ENCODE assay signal across 10 mouse cellular contexts in the genomic region with DNA sequence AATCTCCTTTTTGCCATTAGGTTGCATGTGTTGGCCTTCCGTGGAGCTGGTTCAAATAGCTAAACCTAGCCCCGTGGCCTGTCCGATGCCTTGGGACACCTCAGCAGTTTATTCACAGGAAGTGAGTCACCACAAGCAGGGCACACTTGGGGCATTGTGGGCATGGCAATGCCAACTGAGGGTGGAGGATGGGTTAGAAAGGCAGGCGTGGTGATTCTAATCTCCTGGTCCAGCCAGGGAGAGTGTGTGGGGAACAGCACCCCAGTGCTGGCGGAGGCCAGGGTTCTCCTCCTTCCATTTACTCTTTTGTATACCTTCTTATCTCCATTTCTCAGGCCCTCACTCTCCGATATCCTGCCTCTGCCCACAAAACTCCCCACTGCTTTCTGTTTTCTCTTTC. TPM values are rescaled to one million over a fixed set of nuclear protein-coding genes. Genes with fewer than 3 reads are reported as not detected.
DNase-seq lines count a peak whose midpoint lies in the region; ATAC-seq and TF ChIP-seq lines count a peak whose summit lies in the region.
"Had no signal": no experiment of that assay in that cellular context is flagged by ENCODE, and none has a peak within 500 bp of the region (broad histone marks: within the 10 kb centered on the region; RNA-seq: fewer than 3 reads in every experiment).

No protein-coding gene starts in this region.

- H3K4me1 ChIP-seq in heart, embryonic 11.5 days (ENCODE audit: control insufficient read depth, insufficient read depth, low read length) = peaks cover 24% of the 10 kb centered on the region
- peaks cover 3 to 4% of the 10 kb centered on the region in 2 experiments; a peak in 2 of 4 replicates for H3K4me1 ChIP-seq in ES-E14 (ENCODE audit: control insufficient read depth in 2 of 2, insufficient read depth in 2 of 2, low read length in 2 of 2, poor library complexity in 1 of 2)
- H3K4me1 ChIP-seq in forebrain, embryonic 10.5 days = peaks cover 37% of the 10 kb centered on the region

- ATAC-seq in heart, embryonic 11.5 days (replicated peaks; ENCODE audit: insufficient number of reproducible peaks, low FRiP score, low TSS enrichment) = no peak
- peak; percentile 72 for ATAC-seq in common myeloid progenitor, adult 5-6 weeks (replicated peaks; ENCODE audit: low read depth, poor library complexity, severe bottlenecking)
- peak; percentile 65 for ATAC-seq in megakaryocyte progenitor cell, adult 5-6 weeks (replicated peaks; ENCODE audit: poor library complexity)
- ATAC-seq: intestine, postnatal 0 days had no signal

- H3K9ac ChIP-seq in heart, embryonic 11.5 days (ENCODE audit: low read depth, low read length) = no peak overlapping the region
- no peak overlapping the region for H3K9ac ChIP-seq in ES-E14 (ENCODE audit: insufficient read depth, low read depth, low read length, poor library complexity, severe bottlenecking)
- H3K9ac ChIP-seq: lung, embryonic 15.5 days had no signal

- peak overlapping the region; percentile 31 for H3K4me2 ChIP-seq in heart, embryonic 11.5 days
- H3K4me2 ChIP-seq: lung, embryonic 15.5 days had no signal

- H3K4me3 ChIP-seq in heart, embryonic 11.5 days (ENCODE audit: low read depth, low read length) = no peak overlapping the region; the same call in 1 of the 2 replicates
- H3K4me3 ChIP-seq in ES-E14 (ENCODE audit: insufficient read depth in 1 of 2, low read depth in 1 of 2, low read length in 2 of 2, poor library complexity in 1 of 2, severe bottlenecking in 1 of 2) = no peak overlapping the region
- H3K4me3 ChIP-seq in forebrain, embryonic 10.5 days = no peak overlapping the region
- H3K4me3 ChIP-seq: lung, embryonic 15.5 days had no signal

- H3K36me3 ChIP-seq in heart, embryonic 11.5 days (ENCODE audit: control insufficient read depth, insufficient read depth, low read length) = no peaks in the 10 kb centered on the region
- no peaks in the 10 kb centered on the region for H3K36me3 ChIP-seq in ES-E14 (ENCODE audit: control insufficient read depth, insufficient read depth, low read length, poor library complexity, severe bottlenecking)
- H3K36me3 ChIP-seq in forebrain, embryonic 10.5 days (replicated peaks) = peaks cover 3% of the 10 kb centered on the region
- H3K36me3 ChIP-seq: lung, embryonic 15.5 days had no signal

- intact Hi-C loops in heart, postnatal 36 days (cut with DNase I) = loop anchor here (5.0 kb wide), 2 partner anchors 80 to 140 kb away; no protein-coding TSS in a partner anchor

- H3K9me3 ChIP-seq in heart, embryonic 11.5 days (replicated peaks; ENCODE audit: control insufficient read depth, low read length) = no peaks in the 10 kb centered on the region
- H3K9me3 ChIP-seq in ES-E14 (ENCODE audit: control insufficient read depth, insufficient read depth, low read depth, low read length) = peaks cover 8% of the 10 kb centered on the region; the same call in 1 of the 2 replicates
- H3K9me3 ChIP-seq in forebrain, embryonic 10.5 days = no peaks in the 10 kb centered on the region
- H3K9me3 ChIP-seq: lung, embryonic 15.5 days had no signal

- no peak for DNase-seq in heart, postnatal 36 days
- no peak for DNase-seq in ES-E14 (ENCODE audit: low read depth, low spot score)
- no peak for DNase-seq in forebrain, embryonic 10.5 days (ENCODE audit: extremely low spot score, low spot score)
- no peak for DNase-seq in frontal cortex, postnatal 14 days (ENCODE audit: low spot score in 2 of 2)
- DNase-seq in thymus, postnatal 4 days = no peak

- H3K27ac ChIP-seq in heart, embryonic 11.5 days (ENCODE audit: low read depth, low read length) = no peak overlapping the region; the same call in 1 of the 2 replicates
- H3K27ac ChIP-seq in ES-E14 (ENCODE audit: insufficient read depth, low read depth, low read length, poor library complexity, severe bottlenecking) = no peak overlapping the region
- H3K27ac ChIP-seq in forebrain, embryonic 10.5 days = no peak overlapping the region
- H3K27ac ChIP-seq: lung, embryonic 15.5 days had no signal

- 44% methylated on average over 6 of the region's 6 CpGs for WGBS in heart, embryonic 11.5 days (ENCODE audit: insufficient replicate concordance)
- 83% methylated on average over 6 of the region's 6 CpGs for WGBS in forebrain, embryonic 10.5 days

- in situ Hi-C loops in ES-E14 (cut with MboI; ENCODE audit: low sequenced_read_pairs in 2 of 2, unreplicated experiment in 2 of 2) = no loop called here

- H3K27me3 ChIP-seq in heart, embryonic 11.5 days (ENCODE audit: control insufficient read depth, insufficient read depth, low read length) = no peaks in the 10 kb centered on the region
- no peaks in the 10 kb centered on the region for H3K27me3 ChIP-seq in forebrain, embryonic 10.5 days (ENCODE audit: poor library complexity, severe bottlenecking)
- H3K27me3 ChIP-seq: lung, embryonic 15.5 days had no signal

TF ChIP-seq in ES-E14, 5 proteins besides CTCF, POLR2A, EP300 and RAD21:
- TF ChIP-seq ZNF384 (IDR thresholded peaks at IDR 0.05; ENCODE audit: low read depth, low read length) (peak; percentile 22; the same call in 1 of the 2 replicates), ZC3H11A (IDR thresholded peaks at IDR 0.05; ENCODE audit: borderline replicate concordance, low read depth, low read length) (no peak), HCFC1 (IDR thresholded peaks at IDR 0.05; ENCODE audit: borderline replicate concordance, insufficient read depth, low read length) (no peak), CHD2 (IDR thresholded peaks at IDR 0.05; ENCODE audit: low read depth, low read length) (no peak), MAFK (IDR thresholded peaks at IDR 0.05; ENCODE audit: insufficient read depth, low read depth, low read length) (no peak)

RNA-seq across cellular contexts. Expression of gene Cers2, which starts 2.0 kb away (rescaled TPM):
- 117 and 125 TPM in 2 replicates for polyA plus RNA-seq in heart, embryonic 11.5 days (2014; fragmentation: Nextera tagmentation; extraction: Ambion mirVana)
- 10 to 100 TPM; 36.4 to 45.9 TPM for total RNA-seq in heart, postnatal 36 days (2021)
- total RNA-seq in ES-E14 (2012; rRNA removed) = 87.6 and 101 TPM in 2 replicates
- 94.9 and 102 TPM in 2 replicates for total RNA-seq in common myeloid progenitor, adult 5-6 weeks (2017)
- total RNA-seq in megakaryocyte progenitor cell, adult 5-6 weeks (2015) = 193 and 203 TPM in 2 replicates
- total RNA-seq in megakaryocyte progenitor cell, adult 5-6 weeks (2017) = 91.3 and 98.4 TPM in 2 replicates
- polyA plus RNA-seq in forebrain, embryonic 10.5 days (2016; fragmentation: Nextera tagmentation; extraction: Ambion mirVana) = 119 and 130 TPM in 2 replicates

RNA-seq across cellular contexts. Expression of gene Anxa9, which starts 5.6 kb away (rescaled TPM):
- polyA plus RNA-seq in heart, embryonic 11.5 days (2014; fragmentation: Nextera tagmentation; extraction: Ambion mirVana) = 0.84 and 1.5 TPM in 2 replicates
- total RNA-seq in heart, postnatal 36 days (2021) = under 1 TPM; 0.53 to 0.60 TPM
- total RNA-seq in ES-E14 (2012; rRNA removed) = 0.58 and 1.1 TPM in 2 replicates
- total RNA-seq in common myeloid progenitor, adult 5-6 weeks (2017) = 5.9 and 12.1 TPM in 2 replicates
- 11.2 and 15.9 TPM in 2 replicates for total RNA-seq in megakaryocyte progenitor cell, adult 5-6 weeks (2015)
- total RNA-seq in megakaryocyte progenitor cell, adult 5-6 weeks (2017) = 5.5 and 7.0 TPM in 2 replicates
- polyA plus RNA-seq in forebrain, embryonic 10.5 days (2016; fragmentation: Nextera tagmentation; extraction: Ambion mirVana) = 1.8 and 1.9 TPM in 2 replicates

RNA-seq across cellular contexts. Expression of gene Prune1, which starts 30.7 kb away (rescaled TPM):
- polyA plus RNA-seq in heart, embryonic 11.5 days (2014; fragmentation: Nextera tagmentation; extraction: Ambion mirVana) = 24.7 and 32.2 TPM in 2 replicates
- 10 to 100 TPM; 24.1 to 26.6 TPM for total RNA-seq in heart, postnatal 36 days (2021)
- 26.4 and 29.5 TPM in 2 replicates for total RNA-seq in ES-E14 (2012; rRNA removed)
- 8.4 and 10.3 TPM in 2 replicates for total RNA-seq in common myeloid progenitor, adult 5-6 weeks (2017)
- 14.8 and 15.2 TPM in 2 replicates for total RNA-seq in megakaryocyte progenitor cell, adult 5-6 weeks (2015)
- 7.8 and 11.8 TPM in 2 replicates for total RNA-seq in megakaryocyte progenitor cell, adult 5-6 weeks (2017)
- polyA plus RNA-seq in forebrain, embryonic 10.5 days (2016; fragmentation: Nextera tagmentation; extraction: Ambion mirVana) = 26.2 and 26.9 TPM in 2 replicates

RNA-seq across cellular contexts. Expression of gene Mindy1, which starts 31.5 kb away (rescaled TPM):
- 24.3 and 25.1 TPM in 2 replicates for polyA plus RNA-seq in heart, embryonic 11.5 days (2014; fragmentation: Nextera tagmentation; extraction: Ambion mirVana)
- total RNA-seq in heart, postnatal 36 days (2021) = 10 to 100 TPM; 26.7 to 26.8 TPM
- total RNA-seq in ES-E14 (2012; rRNA removed) = 48.8 and 54.5 TPM in 2 replicates
- 26.2 and 31.4 TPM in 2 replicates for total RNA-seq in common myeloid progenitor, adult 5-6 weeks (2017)
- total RNA-seq in megakaryocyte progenitor cell, adult 5-6 weeks (2015) = 30.9 and 33.2 TPM in 2 replicates
- total RNA-seq in megakaryocyte progenitor cell, adult 5-6 weeks (2017) = 22.7 and 23.6 TPM in 2 replicates
- 27.2 and 27.9 TPM in 2 replicates for polyA plus RNA-seq in forebrain, embryonic 10.5 days (2016; fragmentation: Nextera tagmentation; extraction: Ambion mirVana)

RNA-seq across cellular contexts. Expression of gene Setdb1, which starts 44.4 kb away (rescaled TPM):
- polyA plus RNA-seq in heart, embryonic 11.5 days (2014; fragmentation: Nextera tagmentation; extraction: Ambion mirVana) = 31.6 and 37.6 TPM in 2 replicates
- 10 to 100 TPM; 12.6 to 13.8 TPM for total RNA-seq in heart, postnatal 36 days (2021)
- 54.7 and 59.1 TPM in 2 replicates for total RNA-seq in ES-E14 (2012; rRNA removed)
- 35.8 and 44.9 TPM in 2 replicates for total RNA-seq in common myeloid progenitor, adult 5-6 weeks (2017)
- 37.0 and 37.8 TPM in 2 replicates for total RNA-seq in megakaryocyte progenitor cell, adult 5-6 weeks (2015)
- total RNA-seq in megakaryocyte progenitor cell, adult 5-6 weeks (2017) = 31.5 and 34.7 TPM in 2 replicates
- 59.1 and 64.2 TPM in 2 replicates for polyA plus RNA-seq in forebrain, embryonic 10.5 days (2016; fragmentation: Nextera tagmentation; extraction: Ambion mirVana)
